ENCODE assay signal across 22 mouse cellular contexts in the genomic region with DNA sequence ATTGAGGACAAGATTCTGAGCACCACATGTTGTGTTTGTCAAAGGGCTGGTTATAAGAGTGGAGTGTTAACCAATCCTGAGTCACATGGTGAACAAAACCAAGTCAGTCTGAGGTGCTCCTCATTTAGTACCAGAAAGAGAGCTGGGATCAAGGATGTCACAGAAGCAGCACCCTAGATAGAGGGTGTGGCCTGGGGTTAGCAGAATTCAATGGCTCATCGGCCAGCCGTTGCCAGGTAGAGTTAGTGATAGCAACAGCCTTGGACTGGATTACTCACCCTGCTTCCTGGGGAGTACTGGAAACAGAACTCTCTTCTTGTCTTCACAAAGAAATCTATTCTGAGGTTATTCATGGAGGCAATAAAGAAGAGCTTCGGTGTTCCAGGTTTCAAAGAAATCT.
"Had no signal": no experiment of that assay in that cellular context is flagged by ENCODE, and none has a peak within 500 bp of the region (broad histone marks: within the 10 kb centered on the region; RNA-seq: fewer than 3 reads in every experiment).

No protein-coding gene starts in this region.

- H3K4me3 ChIP-seq: left cerebral cortex, adult 2 months; limb, embryonic 12.5 days; limb, embryonic 15.5 days had no signal

- H3K4me1 ChIP-seq: limb, embryonic 12.5 days; limb, embryonic 15.5 days had no signal

- ATAC-seq: liver, postnatal 0 days had no signal

- H3K27ac ChIP-seq: kidney, postnatal 0 days; left cerebral cortex, adult 2 months; limb, embryonic 12.5 days; limb, embryonic 15.5 days; liver, embryonic 14.5 days; stomach, postnatal 0 days had no signal

- H3K4me2 ChIP-seq: limb, embryonic 12.5 days; limb, embryonic 15.5 days; liver, embryonic 11.5 days; lung, embryonic 14.5 days; midbrain, embryonic 11.5 days had no signal

- H3K9ac ChIP-seq: limb, embryonic 12.5 days; limb, embryonic 15.5 days; liver, embryonic 14.5 days; liver, postnatal 0 days; lung, embryonic 14.5 days had no signal

- DNase-seq: kidney, postnatal 36 days; layer of hippocampus, postnatal 36 days; left cerebral cortex, postnatal 4 days; liver, postnatal 0 days; lung, embryonic 14.5 days; lung, postnatal 10 days; lung, postnatal 36 days; midbrain, embryonic 14.5 days; right cerebral cortex, adult 18-20 months; right cerebral cortex, postnatal 14 days; right cerebral cortex, postnatal 4 days; thymus, adult 2 months; thymus, postnatal 14 days; thymus, postnatal 4 days had no signal

- H3K27me3 ChIP-seq: limb, embryonic 12.5 days; limb, embryonic 15.5 days had no signal

- H3K9me3 ChIP-seq: limb, embryonic 12.5 days; limb, embryonic 15.5 days had no signal

- H3K36me3 ChIP-seq: limb, embryonic 12.5 days; limb, embryonic 15.5 days had no signal
